Mouse (Mus musculus): ENCODE measurements around the gene Gm20683.

Gene Gm20683

DNA sequence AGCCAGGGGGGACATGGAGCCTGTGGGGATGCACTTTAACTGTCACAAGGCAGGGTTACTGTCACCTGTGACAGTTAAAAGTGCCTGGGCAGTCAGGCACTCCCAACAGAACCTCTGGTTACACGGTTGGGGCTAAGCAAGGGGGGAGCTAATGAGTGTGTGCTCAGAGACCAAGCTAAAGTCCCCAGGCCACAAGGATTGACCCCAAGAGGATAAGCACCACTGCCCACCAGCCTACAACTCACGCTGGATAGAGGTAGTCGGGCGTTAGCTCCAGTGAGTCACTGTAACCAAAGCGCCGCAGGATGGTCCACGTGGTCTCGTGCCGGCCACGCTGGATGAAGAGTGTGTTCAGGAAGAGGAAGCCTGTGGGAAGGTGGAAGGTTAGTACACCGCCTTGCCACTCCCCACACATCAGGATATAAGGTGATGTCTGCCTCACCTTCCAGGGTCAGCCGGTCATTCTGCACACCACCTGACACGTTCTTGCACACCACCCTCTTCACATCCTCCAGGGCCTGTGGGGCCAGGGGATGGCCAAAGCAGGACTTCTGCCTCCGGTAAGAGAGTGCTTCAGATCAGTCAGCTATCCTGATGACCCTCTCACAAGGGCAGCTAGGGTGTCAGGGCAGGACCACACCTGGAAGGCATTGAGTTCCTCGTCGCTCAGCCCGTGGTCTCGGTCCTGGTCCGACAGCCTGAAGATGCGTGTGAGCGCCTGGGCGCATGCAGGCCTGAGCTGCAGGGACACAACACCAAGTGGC is at the start of gene Gm20683:
Gm20683 (minus strand) TSS at position 647 of the 764 bp plus-strand sequence.
- peak; percentile 52 for DNase-seq

DNA sequence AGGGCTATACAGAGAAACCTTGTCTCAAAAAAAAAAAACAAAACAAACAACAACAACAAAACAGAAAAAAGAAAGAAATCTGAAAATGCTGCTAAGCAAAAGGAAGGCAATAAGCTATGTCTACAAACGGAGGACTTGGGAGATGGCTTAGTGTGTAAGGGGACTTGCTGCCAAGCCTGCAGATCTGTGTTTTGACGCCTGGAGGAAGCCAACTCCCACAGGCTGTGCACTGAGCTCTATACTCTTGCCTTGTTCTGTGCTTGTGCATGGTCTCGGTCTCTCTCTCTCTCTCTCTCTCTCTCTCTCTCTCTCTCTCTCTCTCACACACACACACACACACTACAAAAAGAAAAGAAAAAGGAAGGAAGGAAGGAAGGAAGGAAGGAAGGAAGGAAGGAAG is 47.3 kb upstream of the Gm20683 start:
- no peak for DNase-seq

DNA sequence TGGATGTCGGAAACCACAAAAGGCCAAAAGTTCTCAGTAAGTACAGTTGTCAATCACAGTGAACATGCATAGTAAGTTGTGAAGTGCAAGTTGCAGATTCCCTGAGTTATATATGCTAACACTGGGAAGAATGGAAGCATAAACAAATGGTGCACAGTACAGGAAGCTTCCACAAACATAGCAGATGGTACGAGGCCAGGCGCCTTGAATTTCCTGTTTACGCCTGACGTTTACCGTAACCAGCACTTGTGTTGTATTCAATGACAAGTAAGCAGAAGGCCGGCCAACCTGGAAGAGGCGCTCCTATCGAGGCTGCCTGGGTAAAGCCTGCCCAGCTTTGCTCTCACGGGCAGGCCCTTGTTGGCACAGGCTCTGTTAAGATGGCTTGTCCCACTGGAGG is 45.9 kb upstream of the Gm20683 start:
- peak; percentile 21 for DNase-seq

DNA sequence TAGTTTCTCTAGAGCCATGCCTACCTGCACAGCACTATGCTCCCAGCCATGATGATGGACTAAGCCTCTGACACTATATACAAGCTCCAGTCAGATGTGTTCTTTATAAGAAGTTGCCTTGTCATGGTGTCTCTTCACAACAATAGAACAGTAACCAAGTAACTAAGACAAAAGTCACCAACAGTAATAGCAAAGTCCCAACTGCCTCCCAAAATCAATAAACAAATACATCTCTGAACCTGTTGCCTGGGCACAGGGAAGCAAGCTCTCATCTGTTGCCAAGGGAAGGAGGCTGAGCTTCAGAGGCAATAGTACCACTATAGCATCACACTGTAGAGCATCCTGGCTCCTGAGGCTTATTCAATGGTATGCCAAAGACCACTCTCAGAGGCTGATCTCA is 45.2 kb upstream of the Gm20683 start:
- DNase-seq: no peak

DNA sequence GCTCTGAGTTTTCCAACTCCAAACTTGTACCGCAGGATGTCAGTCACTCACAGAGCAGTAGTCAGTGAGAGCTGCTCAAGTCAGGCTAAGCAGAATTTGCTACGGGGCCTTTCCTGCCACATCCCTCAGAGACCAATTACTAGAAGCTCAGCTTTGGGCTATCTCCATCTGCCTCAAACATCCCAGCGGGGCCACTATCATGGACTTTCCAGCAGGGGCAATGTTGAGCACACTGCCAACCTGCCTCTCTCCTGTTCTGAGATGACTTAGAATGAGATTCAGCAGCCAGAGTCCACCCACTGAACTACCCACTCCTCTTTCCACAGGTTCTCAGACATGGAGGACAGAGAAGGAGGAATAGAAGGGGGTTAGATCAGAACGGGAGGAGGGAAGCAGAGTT is 44.1 kb upstream of the Gm20683 start:
- peak; percentile 55 for DNase-seq

DNA sequence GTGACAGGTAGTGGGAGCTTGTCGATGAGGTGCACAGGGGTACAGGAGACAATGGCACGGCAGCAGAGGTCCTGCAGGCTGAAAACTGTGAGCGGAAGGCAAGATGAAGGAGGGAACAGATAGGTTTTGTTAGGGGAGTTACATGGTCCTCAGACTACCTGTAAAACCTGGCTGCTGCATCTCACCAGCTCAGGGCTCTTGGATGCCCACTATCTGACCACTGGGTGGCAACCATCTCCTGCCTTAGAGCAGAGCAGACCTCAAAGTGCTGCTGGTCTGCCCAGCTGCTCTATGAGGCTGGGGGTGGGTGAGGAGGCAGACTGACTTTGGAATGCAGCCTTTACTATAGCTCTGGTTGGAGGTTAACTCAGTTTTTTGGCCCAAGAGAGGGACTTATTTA is 42.3 kb upstream of the Gm20683 start:
- no peak for DNase-seq

DNA sequence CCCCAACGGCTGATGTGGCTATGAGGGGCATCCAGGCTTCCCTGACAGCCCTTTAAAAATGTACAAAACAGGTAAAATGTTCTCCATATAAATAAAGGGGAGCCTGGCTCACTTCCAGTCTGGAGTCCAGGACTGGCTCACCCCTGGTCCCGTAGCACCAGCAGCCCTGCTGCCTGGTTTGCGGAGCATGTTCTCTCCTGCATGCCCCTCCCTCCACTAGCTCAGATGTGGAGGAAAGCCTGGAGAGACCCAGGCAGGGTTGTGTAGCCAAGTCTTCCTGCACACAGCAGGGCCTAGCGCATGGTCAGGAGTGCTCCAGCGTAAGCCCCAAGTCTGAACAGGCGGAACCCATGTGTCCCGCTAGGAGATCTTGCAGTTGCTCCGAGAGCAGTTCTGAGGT is 41.7 kb upstream of the Gm20683 start:
- DNase-seq: no peak

DNA sequence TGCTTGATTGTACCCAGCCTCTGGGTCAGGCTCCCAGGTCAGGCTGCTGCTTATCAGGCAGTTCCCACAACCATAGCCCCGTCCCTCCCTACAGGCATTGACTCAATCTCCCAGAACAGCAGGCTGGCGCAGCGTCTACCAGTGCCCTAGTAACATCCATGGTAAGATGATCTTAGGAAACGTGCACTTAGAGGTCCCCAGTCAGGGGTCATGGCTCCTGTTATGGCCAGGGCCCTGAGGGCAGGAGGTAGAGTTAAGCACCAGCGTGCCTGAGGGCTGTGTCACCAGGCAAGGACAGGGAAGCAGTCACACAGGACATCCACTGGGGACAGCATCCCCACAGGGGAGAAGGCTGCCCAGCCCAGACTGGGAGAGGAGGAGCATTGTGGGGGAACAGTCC is 40.7 kb upstream of the Gm20683 start:
- DNase-seq: no peak

DNA sequence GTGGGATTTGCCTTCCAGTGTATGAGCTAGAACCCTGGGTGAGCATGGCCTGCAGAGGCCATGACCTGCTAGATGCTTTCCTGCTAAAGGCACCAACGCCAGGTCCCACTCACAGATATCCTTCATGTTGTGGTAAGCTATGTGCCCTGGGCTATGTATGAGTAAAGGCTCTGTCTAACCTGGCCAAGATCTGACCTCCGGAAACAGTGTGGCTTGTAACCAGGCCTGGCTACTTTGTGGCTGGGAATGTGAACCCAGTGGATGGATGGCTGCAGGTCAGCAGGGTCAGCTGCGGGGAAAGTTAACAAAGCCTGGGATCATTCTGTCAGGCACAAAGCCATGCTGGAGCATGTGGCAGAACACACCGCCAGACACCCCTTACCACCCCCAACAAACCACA is 40.1 kb upstream of the Gm20683 start:
- no peak for DNase-seq

DNA sequence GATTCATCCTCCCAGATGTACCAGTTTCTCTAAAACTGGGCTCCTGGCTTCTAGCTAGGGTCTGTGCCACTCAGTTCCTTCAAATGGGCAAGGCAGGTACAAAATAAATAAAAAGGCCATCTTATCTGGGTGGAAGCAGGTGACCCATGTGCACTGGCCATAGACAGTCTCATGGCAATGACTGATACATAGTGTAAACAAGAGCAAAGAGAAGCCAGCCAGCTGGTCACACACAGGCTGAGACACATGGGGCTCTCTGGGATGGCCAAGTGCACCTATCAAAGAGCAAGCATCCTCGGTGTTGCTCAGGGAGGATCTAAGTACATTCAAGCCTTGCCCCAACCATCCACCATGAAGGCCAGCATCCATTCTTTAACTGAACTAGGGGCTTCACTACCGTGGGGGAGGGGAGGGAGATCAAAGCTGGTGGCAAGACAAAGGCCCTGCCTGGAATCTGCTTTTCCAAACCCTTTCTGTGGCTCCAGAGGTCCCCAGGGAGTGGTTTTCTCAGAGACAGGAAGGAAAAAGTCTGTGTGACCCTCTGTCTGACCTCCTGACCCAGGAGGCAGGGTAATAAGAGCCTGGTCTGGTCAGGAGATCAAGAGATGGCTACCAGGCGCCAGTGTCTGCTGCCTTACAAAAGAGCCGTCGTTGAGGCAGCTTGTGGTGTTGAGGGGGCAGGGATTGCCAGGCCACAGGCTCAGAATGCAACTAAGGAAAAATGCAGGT is 39.5 kb upstream of the Gm20683 start:
- DNase-seq: peak; percentile 53

DNA sequence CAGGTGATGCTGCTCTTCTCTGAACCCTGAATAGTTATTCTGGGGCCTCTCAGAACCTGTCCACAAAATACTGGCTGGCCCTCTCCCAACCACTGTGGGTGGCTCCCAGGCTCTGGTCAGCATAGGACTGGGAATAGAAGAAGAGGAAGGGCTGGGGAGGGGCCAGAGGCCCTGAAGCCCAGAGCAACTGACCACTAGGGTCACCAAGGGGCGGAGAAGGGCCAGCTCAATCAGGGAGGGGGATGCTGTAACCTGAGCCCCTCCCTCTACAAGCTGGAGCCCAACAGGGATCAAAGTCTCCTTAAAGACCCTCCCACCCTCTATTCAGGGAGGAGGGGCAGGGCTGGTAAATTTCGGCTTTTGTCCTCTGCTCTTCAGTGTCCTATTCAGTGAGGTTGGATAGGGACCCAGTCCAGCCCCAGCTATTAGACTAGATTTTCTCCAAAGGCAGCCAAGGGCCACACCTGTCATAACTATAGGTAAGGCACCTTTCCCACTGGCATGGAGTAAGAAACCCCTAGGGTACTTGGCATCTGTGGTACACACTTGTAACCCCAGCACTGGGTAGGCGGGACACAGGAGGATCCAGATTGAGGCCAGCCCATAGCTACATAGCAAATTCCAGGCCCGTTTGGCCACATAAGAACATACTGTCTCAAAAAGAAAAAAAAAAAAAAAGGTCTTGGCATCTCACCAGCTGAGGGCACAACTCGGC is 38.8 kb upstream of the Gm20683 start, which contains the start of gene Wfikkn1:
Wfikkn1 (minus strand) TSS at position 663 of the 715 bp plus-strand sequence.
- peak; percentile 62 for DNase-seq

DNA sequence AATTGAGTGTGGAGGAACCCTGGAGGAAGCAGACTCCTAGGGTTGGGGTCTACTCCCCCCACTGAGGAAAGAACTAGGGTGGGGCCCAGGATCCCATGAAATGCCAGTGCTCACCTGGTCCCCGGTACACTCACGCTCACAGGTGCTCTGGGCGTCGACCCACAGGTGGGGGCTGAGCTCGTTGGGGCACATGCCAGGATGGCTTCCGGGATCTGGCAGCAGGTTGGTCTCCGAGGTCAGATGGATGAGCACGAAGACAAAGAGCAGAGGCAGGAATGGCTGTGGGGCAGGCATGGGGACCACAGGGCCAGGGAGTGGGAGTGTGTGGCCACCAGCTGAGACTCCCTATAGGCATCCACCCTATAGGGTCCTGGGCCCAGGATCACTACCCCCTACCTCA is 38.2 kb upstream of the Gm20683 start:
- peak; percentile 63 for DNase-seq

DNA sequence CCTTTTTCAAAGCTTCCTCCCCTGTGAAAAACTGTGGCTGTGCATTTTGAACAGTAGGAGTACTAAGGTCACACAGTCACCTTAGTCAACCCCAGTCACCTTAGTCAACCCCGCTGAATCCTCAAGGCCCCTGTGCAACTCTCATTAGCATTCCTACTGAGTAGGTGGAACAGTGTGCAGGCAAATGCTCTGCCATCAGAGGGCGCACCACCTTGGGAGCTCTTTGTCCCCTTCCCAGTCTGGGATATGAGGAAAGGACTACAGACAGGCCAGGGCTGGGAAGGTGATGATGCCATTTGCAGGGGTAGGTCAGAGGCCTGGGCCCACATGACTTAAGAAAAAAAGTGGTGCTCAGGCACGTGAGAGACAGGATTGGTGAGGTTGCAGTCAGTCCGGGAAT is 37.7 kb upstream of the Gm20683 start:
- peak; percentile 53 for DNase-seq

DNA sequence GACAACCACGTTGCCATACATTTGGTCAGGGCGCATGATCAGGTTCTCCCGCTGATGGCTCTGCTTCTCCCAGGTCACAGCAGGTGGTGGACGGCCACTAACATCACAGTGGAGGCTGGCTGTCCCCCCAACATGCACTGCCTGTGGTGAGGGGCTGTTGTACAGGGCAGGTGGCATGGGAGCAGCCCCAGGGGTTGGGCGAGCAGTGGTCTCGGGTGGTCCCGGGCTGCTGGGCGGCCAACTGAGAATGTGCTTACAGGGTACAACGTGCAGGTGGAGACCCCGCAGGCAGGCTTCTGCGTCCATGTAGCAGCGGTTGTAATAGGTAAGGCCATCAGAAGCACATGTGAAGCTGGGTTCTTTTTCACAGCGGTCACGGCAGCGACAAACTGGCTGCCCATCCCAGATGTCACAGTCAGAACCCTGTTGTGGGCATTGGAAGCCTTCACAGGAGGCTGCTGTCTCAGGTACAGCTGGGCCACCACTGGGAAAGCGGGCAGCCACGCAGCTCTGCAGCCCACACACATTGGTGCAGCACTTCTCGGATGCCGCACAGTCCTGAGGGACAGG is 37.1 kb upstream of the Gm20683 start:
- no peak for DNase-seq

DNA sequence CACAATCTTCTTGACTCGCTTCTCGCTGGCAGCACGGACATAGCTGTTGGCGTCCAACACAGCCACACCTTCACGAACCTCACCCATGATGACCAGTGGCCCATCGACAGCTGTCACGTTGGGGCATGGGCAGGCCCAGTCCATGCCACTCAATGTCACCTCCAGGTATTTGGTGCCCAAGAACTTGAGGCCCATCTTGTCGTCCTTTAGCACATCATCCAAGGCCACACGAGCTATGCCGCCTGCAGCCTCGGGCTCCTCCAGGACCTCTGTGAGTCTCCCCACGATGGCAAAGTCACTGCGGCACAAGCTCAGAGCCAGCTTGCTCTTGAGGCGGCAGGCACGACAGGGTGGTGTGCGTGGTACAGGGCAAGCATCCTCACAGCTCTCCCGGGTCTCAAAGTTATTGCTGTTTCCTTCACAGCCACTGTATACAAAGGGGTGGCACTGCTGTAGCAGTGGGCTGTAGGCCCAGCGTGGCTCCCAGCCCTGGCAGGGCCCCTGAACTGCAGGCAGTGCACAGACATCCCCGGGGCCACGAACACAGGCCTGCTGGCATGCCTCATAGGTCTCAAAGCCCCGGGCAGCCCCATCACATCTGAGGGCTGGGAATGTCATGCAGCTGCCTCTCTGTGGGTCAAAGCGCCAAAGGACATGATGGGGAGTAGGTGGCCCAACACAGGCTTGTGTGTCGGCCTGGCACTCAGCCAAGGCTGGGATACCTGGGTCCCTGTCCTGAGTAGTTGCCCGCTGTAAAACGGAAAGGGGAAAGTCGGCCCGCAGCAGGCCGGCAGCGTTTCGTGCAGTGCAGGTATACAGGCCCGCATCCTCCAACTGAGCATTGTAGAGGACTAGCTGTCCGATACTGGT is 36.4 kb upstream of the Gm20683 start:
- peak; percentile 69 for DNase-seq

DNA sequence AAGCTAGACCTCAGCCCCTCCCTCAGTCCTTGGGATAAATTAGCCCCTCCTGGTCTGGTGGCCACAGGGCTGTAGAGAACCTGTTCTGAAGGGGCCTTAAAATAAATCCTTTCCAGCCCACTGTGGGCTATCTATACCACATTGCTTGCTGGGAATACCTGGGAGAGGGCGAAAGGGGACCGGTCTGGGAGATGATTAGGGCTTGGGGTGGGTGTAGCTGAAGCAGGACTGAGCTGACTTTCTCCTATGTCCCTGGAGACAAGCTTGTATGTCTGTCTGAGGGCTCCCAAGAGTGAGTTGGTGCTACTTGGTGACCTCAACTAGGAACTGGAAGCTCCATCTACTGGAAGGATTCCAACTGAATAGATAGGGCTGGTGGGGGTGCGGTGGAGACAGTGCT is 35.5 kb upstream of the Gm20683 start:
- DNase-seq: no peak

DNA sequence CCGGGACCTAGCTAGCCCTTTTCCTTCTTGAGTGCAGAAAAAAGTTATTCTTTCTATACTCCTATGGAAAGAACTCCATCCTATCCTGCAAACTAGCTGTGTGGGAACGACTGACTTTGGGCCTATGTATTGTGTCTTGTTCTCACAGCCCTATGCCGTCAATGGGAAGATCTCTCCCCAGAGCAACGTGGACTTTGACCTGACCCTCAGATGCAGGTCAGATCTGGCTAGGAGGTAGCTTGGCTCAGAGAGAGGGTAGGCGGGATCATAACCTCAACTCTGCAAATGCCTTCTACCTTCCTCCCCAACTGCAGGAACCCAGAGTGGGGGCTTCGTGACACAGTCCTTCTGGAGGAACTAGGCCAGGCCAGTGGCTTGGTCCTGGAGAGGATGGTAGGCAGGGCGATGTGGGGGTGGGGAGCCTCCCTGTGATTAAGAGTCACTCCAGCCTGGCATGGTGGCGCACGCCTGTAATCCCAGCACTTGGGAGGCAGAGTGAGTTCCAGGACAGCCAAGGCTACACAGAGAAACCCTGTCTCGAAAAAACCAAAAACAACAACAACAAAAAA is 34.9 kb upstream of the Gm20683 start:
- peak; percentile 72 for DNase-seq

DNA sequence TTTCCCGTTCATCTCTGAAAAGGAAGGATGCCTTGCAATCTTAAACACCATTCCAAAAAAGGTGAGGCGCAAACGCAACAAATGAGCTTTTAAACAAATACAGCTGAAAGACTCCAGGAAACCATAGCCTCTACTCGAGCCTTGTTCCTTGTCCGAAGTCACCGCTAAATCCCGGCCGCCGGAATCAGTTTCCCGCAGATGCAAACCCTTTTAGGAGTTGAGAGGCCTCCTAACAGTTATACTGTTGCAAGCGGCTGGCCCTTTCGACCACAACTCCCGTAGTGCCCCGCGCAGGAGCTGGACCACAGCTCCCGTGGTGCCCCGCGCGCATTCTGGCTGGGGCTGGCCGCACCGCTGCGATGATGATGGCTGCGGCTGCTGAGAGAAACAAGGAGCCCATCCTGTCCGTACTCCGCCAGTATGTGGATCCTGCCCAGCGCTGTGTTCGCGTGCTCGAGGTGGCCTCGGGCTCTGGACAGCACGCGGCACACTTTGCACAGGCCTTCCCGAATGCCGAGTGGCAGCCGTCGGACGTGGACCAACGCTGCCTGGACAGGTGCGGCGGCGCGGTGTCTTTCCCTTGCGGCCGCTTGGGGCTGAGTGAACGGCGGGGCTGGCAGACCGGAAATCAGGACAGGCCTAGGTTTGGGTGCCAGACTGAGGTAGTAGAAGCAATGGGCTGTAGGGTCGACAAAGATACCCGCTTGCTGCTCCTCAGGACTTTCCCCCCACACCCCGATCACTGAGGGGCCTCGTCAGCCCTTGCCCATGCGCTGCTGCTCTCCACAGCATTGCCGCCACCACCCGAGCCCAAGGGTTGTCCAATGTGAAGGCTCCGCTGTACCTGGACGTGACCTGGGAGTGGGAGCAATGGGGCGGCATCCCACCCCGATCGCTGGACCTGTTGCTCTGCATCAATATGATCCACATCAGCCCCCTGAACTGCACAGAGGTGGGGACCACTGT is 33.9 kb upstream of the Gm20683 start:
- DNase-seq: peak; percentile 90

DNA sequence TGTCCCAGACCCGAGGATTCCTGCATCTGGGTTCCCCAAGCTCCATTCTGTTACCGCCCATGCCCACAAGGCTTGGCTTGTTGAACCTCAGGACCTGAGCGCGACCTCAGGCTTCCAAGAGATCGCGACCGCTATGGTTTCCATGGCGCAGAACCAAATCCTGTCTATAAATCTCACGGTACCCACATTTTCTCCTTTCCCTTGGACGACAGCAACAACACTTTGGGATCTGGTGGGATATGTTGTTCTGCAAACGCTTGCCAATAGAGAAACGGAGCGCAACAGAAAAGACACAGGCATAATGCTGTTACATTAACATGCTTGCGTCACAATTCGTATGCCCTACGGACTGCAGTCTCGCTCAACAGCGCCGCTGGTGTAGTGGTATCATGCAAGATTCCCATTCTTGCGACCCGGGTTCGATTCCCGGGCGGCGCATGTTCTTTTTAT is 33.2 kb upstream of the Gm20683 start, which contains the start of gene Mettl26:
Mettl26 (plus strand) TSS at position 354 of the 450 bp plus-strand sequence.
- peak; percentile 90 for DNase-seq

DNA sequence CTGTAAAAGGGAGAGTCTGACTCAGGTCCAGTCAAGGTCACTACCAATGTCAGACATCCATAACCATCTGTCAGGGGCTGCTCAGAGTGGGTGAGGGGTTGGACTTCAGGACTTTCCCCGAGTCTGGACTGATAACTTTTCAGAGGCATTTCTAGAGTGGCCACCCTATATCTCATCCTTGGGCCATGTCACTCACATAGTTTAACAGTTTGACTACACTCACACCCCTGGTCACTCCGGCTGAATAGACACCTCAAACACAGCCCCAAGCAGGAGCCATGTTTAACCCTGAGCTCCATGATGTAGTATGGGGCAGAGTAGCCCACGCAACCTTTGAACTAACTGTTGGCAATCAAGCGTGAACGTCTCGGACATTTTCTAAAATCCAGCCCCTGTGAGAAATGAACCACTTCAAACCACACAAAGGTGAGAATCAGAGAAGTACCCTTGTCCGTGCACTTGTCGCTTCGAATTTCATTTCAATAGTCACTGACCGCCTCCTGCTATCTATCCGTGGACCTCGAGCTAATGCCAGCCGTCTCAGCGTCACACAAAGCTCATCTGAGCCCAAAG is 32.7 kb upstream of the Gm20683 start:
- DNase-seq: peak; percentile 57
